Mouse (Mus musculus): ENCODE measurements around the gene Tmem106a. TPM values are rescaled to one million over a fixed set of nuclear protein-coding genes. Genes with fewer than 3 reads are reported as not detected.

The Tmem106a gene
- polyA plus RNA-seq (2015; fragmentation: Illumina TruSeq; extraction: RNeasy Lipid Tissue Mini Kit (QIAGEN cat#74804); ENCODE audit: insufficient read depth, low read depth, low replicate concordance), result 6.8 TPM

DNA sequence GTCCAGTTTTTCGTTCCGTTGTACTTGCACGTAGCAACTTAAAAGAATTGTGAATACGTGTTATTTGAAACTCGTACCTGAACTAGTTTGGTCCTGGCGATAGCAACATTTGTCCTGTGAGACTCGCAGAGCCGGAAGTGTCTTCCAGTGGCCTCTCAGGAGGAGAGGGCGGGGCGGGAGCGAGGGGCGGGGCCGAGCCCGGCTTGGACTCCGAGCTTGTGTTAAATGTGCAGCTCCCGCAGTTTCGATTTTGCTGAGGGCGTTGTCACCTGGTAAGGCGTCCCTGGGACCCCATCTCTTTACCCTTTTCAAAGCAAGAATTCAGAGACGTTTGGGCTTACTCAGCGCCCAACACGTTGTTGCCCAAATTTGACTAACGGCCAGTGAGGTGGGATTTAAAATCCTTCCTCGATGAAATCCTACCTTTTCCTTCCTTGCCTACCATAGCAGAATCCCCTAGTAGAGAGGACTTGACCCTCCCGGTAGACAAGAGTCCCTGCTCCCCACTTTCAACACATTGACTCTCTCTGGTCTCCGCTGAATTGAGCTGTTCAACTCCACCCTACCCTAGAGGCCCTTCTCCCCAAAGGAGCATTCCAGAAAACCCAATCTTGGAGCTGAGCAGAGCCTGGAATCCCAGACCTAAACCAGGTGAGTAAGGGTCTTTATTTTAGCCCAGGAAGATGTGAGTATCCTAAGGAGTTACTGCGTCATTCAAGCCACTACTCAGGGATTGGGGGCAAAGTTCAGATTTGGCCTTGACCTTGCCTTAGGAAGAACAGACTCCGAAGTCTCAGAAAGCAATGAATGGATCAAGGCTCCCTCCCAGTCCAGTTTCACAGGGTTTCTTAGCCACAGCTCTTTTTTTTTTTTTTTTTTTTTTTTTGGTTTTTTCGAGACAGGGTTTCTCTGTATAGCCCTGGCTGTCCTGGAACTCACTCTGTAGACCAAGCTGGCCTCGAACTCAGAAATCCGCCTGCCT lies at the start of gene Tmem106a:
Tmem106a (plus strand) TSS at position 189 of the 982 bp plus-strand sequence.

DNA sequence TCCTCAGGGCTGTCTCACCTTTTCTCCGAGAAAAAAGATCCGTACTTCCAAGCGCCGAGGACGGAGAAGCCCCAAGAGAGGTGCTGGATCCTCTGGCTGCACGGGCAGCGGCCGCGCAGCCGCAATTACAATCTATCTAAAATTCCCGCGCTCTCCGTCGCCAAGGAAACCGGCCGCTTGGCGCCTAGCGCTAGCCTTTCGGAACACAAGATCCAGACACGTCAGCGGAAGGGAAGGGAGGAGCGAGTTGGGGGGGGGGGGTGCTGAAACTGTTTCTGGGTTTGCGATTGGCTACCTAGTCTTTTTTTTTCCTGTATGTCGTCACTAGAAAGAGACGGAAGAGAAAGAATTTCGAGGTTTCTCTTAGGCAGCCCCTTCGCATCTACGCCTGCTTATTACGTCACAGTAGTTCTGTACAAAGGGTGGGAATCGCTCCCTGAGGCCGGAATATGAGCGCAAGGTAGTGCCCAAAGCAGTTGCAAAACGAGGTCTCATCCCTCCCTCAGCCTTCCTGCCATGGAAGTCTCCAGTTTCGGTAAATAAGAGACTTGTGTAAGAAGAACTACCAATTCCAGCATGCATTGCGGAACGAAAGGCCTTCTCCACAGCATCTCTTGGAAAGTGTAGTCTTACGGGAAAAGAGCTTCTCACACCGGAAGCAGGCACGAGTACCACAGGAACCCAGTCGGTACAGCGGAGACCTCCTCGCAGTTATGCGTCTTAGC lies 30.1 kb upstream of the Tmem106a start, which contains the start of the genes Brca1 and Nbr1:
Brca1 (minus strand) TSS at position 205 of the 725 bp plus-strand sequence.
Nbr1 (plus strand) TSS at position 399 of the 725 bp plus-strand sequence.

DNA sequence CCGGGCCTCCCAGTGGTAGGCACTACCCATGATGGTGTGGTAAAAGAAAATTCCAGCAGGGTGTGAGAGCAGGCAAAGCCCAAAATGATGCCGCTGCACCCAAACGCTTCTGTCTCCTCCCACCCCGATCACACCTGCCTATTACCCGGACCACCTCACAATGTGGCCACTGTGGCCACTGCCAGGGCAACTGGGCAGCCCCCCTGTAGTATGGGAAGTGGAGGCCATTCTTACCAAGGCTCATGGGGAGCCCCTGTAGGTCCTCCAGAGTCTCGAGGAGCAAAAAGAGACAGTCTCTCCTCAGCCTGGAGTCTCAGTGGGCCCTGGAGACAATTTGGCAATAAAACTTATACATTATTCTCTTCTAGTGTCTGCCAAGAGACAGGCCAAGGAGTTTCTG lies 17.1 kb downstream of the Tmem106a start, which contains the start of gene Gm11634:
Gm11634 (minus strand) TSS at position 101 of the 400 bp plus-strand sequence.

DNA sequence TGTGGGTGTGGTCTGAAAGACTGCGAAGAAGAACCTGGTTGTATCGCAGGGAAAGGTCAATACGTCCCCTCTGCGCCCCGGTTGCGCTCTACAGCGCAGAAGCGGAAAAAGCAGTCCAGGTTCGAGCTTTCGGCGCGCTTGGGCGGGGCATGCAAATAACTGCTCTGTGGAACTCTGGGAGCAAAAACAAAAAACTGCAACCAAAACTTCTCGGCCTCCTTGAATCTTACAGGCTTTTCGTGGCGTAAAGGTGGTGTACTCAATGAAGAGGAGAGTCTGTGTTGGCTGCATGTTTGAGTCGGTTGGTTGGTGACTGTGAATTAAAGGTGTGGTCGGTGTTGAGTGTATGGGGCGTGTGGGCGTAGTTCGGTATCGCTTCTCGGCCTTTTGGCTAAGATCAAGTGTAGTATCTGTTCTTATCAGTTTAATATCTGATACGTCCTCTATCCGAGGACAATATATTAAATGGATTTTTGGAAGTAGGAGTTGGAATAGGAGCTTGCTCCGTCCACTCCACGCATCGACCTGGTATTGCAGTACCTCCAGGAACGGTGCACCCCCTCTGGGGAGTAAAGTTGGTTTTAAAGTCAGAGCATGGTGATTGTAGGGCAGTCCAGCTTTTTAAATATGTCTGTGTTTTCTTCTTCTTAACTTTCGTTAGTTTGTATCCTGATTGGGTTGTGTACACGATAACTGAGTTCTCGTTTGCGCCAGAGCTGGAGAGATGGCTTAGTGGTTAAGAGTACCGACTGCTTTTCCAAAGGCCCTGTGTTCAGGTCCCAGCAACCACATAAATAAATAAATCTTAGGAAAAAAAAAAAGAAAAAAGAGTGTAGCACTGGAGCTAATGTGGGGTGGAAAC lies 45.2 kb downstream of the Tmem106a start, which contains the start of gene Rdm1:
Rdm1 (plus strand) TSS at position 201 of the 862 bp plus-strand sequence.

Other genes with a start within 250 kb of the Tmem106a start
- not detected for gene G6pc, start 214.7 kb upstream of the Tmem106a start, polyA plus RNA-seq (2015; fragmentation: Illumina TruSeq; extraction: RNeasy Lipid Tissue Mini Kit (QIAGEN cat#74804); ENCODE audit: insufficient read depth, low read depth, low replicate concordance)
- 7.0 TPM for gene Aarsd1, start 164.6 kb upstream of the Tmem106a start, polyA plus RNA-seq (2015; fragmentation: Illumina TruSeq; extraction: RNeasy Lipid Tissue Mini Kit (QIAGEN cat#74804); ENCODE audit: insufficient read depth, low read depth, low replicate concordance)
- 3.0 TPM for gene Gm27029, start 157.4 kb upstream of the Tmem106a start, polyA plus RNA-seq (2015; fragmentation: Illumina TruSeq; extraction: RNeasy Lipid Tissue Mini Kit (QIAGEN cat#74804); ENCODE audit: insufficient read depth, low read depth, low replicate concordance)
- 8.9 TPM for gene Rundc1, start 157.2 kb upstream of the Tmem106a start, polyA plus RNA-seq (2015; fragmentation: Illumina TruSeq; extraction: RNeasy Lipid Tissue Mini Kit (QIAGEN cat#74804); ENCODE audit: insufficient read depth, low read depth, low replicate concordance)
- not detected for gene Ptges3l, start 156.9 kb upstream of the Tmem106a start, polyA plus RNA-seq (2015; fragmentation: Illumina TruSeq; extraction: RNeasy Lipid Tissue Mini Kit (QIAGEN cat#74804); ENCODE audit: insufficient read depth, low read depth, low replicate concordance)
- 186 TPM for gene Rpl27, start 139.9 kb upstream of the Tmem106a start, polyA plus RNA-seq (2015; fragmentation: Illumina TruSeq; extraction: RNeasy Lipid Tissue Mini Kit (QIAGEN cat#74804); ENCODE audit: insufficient read depth, low read depth, low replicate concordance)
- 19.5 TPM for gene Ifi35, start 133.8 kb upstream of the Tmem106a start, polyA plus RNA-seq (2015; fragmentation: Illumina TruSeq; extraction: RNeasy Lipid Tissue Mini Kit (QIAGEN cat#74804); ENCODE audit: insufficient read depth, low read depth, low replicate concordance)
- 3.9 TPM for gene Rnd2, start 117.2 kb upstream of the Tmem106a start, polyA plus RNA-seq (2015; fragmentation: Illumina TruSeq; extraction: RNeasy Lipid Tissue Mini Kit (QIAGEN cat#74804); ENCODE audit: insufficient read depth, low read depth, low replicate concordance)
- 30.4 TPM for gene Vat1, start 116.0 kb upstream of the Tmem106a start, polyA plus RNA-seq (2015; fragmentation: Illumina TruSeq; extraction: RNeasy Lipid Tissue Mini Kit (QIAGEN cat#74804); ENCODE audit: insufficient read depth, low read depth, low replicate concordance)
- gene Brca1, start 30.3 kb upstream of the Tmem106a start, polyA plus RNA-seq (2015; fragmentation: Illumina TruSeq; extraction: RNeasy Lipid Tissue Mini Kit (QIAGEN cat#74804); ENCODE audit: insufficient read depth, low read depth, low replicate concordance), result 0.92 TPM
- 46.2 TPM for gene Nbr1, start 30.1 kb upstream of the Tmem106a start, polyA plus RNA-seq (2015; fragmentation: Illumina TruSeq; extraction: RNeasy Lipid Tissue Mini Kit (QIAGEN cat#74804); ENCODE audit: insufficient read depth, low read depth, low replicate concordance)
- not detected for gene Gm11634, start 17.0 kb downstream of the Tmem106a start, polyA plus RNA-seq (2015; fragmentation: Illumina TruSeq; extraction: RNeasy Lipid Tissue Mini Kit (QIAGEN cat#74804); ENCODE audit: insufficient read depth, low read depth, low replicate concordance)
- gene Rdm1, start 45.0 kb downstream of the Tmem106a start, polyA plus RNA-seq (2015; fragmentation: Illumina TruSeq; extraction: RNeasy Lipid Tissue Mini Kit (QIAGEN cat#74804); ENCODE audit: insufficient read depth, low read depth, low replicate concordance), result 8.8 TPM
- gene Arl4d, start 83.3 kb downstream of the Tmem106a start, polyA plus RNA-seq (2015; fragmentation: Illumina TruSeq; extraction: RNeasy Lipid Tissue Mini Kit (QIAGEN cat#74804); ENCODE audit: insufficient read depth, low read depth, low replicate concordance), result 8.4 TPM
- gene Dhx8, start 150.7 kb downstream of the Tmem106a start, polyA plus RNA-seq (2015; fragmentation: Illumina TruSeq; extraction: RNeasy Lipid Tissue Mini Kit (QIAGEN cat#74804); ENCODE audit: insufficient read depth, low read depth, low replicate concordance), result 5.8 TPM
- not detected for gene Etv4, start 203.1 kb downstream of the Tmem106a start, polyA plus RNA-seq (2015; fragmentation: Illumina TruSeq; extraction: RNeasy Lipid Tissue Mini Kit (QIAGEN cat#74804); ENCODE audit: insufficient read depth, low read depth, low replicate concordance)